27 mouse cellular contexts compared by ENCODE assay signal in the genomic region with DNA sequence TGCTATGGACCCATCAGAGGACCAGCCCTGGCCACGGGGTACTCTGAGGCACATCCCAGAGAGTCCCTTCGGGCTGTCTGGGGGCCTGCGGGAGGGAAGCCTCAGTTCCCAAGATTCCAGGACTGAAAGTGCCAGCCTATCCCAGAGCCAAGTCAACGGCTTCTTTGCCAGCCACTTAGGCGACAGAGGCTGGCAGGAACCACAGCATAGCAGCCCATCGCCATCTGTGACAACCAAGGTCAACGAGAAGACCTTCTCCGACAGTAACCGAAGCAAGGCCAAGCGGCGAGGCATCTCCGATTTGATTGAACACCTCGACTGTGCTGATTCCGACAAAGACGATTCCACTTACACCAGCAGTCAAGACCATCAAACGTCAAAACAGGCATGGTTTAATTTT.
A peak's percentile ranks its signal among the peaks of the same experiment; 100 is the strongest.
DNase-seq lines count a peak whose midpoint lies in the region; ATAC-seq and TF ChIP-seq lines count a peak whose summit lies in the region.
"Had no signal": no experiment of that assay in that cellular context is flagged by ENCODE, and none has a peak within 500 bp of the region (broad histone marks: within the 10 kb centered on the region; RNA-seq: fewer than 3 reads in every experiment).

No protein-coding gene starts in this region.

- no peaks in the 10 kb centered on the region for H3K9me3 ChIP-seq in hindbrain, postnatal 0 days (ENCODE audit: low read length)
- no peaks in the 10 kb centered on the region for H3K9me3 ChIP-seq in hindbrain, embryonic 10.5 days
- H3K9me3 ChIP-seq: embryonic facial prominence, embryonic 12.5 days; embryonic facial prominence, embryonic 15.5 days; heart, embryonic 15.5 days had no signal

- ATAC-seq in hindbrain, postnatal 0 days = no peak
- ATAC-seq: forebrain, embryonic 14.5 days; forebrain, postnatal 0 days; intestine, postnatal 0 days; Patski had no signal

- WGBS in hindbrain, postnatal 0 days = 76% methylated on average over 16 of the region's 16 CpGs
- 96% methylated on average over 16 of the region's 16 CpGs for WGBS in hindbrain, embryonic 10.5 days

- H3K27me3 ChIP-seq in hindbrain, postnatal 0 days (ENCODE audit: insufficient read depth, low read length) = no peaks in the 10 kb centered on the region
- no peaks in the 10 kb centered on the region for H3K27me3 ChIP-seq in hindbrain, embryonic 10.5 days (ENCODE audit: insufficient read depth, poor library complexity, severe bottlenecking)
- H3K27me3 ChIP-seq: CH12.LX; embryonic facial prominence, embryonic 12.5 days; embryonic facial prominence, embryonic 15.5 days; heart, embryonic 15.5 days; Patski had no signal

- no peak for TF ChIP-seq CTCF in hindbrain, postnatal 0 days (IDR thresholded peaks at IDR 0.05; ENCODE audit: low read depth)

- no peaks in the 10 kb centered on the region for H3K36me3 ChIP-seq in hindbrain, postnatal 0 days (ENCODE audit: insufficient read depth, low read length)
- peaks cover 96% of the 10 kb centered on the region for H3K36me3 ChIP-seq in hindbrain, embryonic 10.5 days
- H3K36me3 ChIP-seq: G1E had no signal

- H3K9ac ChIP-seq in hindbrain, postnatal 0 days (replicated peaks; ENCODE audit: low read length) = no peak overlapping the region
- H3K9ac ChIP-seq: embryonic facial prominence, embryonic 12.5 days; embryonic facial prominence, embryonic 15.5 days; forebrain, postnatal 0 days; heart, embryonic 15.5 days; hindbrain, embryonic 14.5 days had no signal

- no peaks in the 10 kb centered on the region for H3K4me1 ChIP-seq in hindbrain, postnatal 0 days (ENCODE audit: insufficient read depth, low read length)
- no peaks in the 10 kb centered on the region for H3K4me1 ChIP-seq in hindbrain, embryonic 10.5 days (replicated peaks)
- H3K4me1 ChIP-seq: embryonic facial prominence, embryonic 12.5 days; embryonic facial prominence, embryonic 15.5 days; heart, embryonic 15.5 days had no signal

- DNase-seq in adrenal gland, postnatal 36 days = peak; percentile 7 to 8
- no peak for DNase-seq in adrenal gland, adult 18-20 months (ENCODE audit: low spot score in 2 of 2)
- peak; percentile 6 to 7 for DNase-seq in cerebellum, postnatal 25 days
- DNase-seq in cerebellum, adult 18-20 months = no peak
- DNase-seq in hindbrain, postnatal 0 days (ENCODE audit: low spot score) = peak; percentile 32
- no peak for DNase-seq in hindbrain, embryonic 10.5 days (ENCODE audit: low spot score)
- DNase-seq: adrenal gland, adult 8-10 months; adrenal gland, postnatal 25 days; B cell, adult 2 months; cerebellum, adult 11 months; cerebellum, adult 9-10 months; forebrain, postnatal 0 days; gastrocnemius, adult 2 months; gastrocnemius, postnatal 14 days; heart, postnatal 10 days; kidney, adult 2 months had no signal

- no peak overlapping the region for H3K4me3 ChIP-seq in hindbrain, postnatal 0 days (ENCODE audit: low read length)
- H3K4me3 ChIP-seq in hindbrain, embryonic 10.5 days = no peak overlapping the region
- H3K4me3 ChIP-seq: embryonic facial prominence, embryonic 12.5 days; embryonic facial prominence, embryonic 15.5 days; gastrocnemius, adult 2 months; heart, adult 2 months; heart, embryonic 15.5 days had no signal

- H3K27ac ChIP-seq in hindbrain, postnatal 0 days = no peak overlapping the region
- no peak overlapping the region for H3K27ac ChIP-seq in hindbrain, embryonic 10.5 days
- H3K27ac ChIP-seq: embryonic facial prominence, embryonic 12.5 days; embryonic facial prominence, embryonic 15.5 days; gastrocnemius, adult 2 months; heart, adult 2 months; heart, embryonic 15.5 days; hindbrain, embryonic 14.5 days had no signal

- no peak overlapping the region for H3K4me2 ChIP-seq in hindbrain, postnatal 0 days (ENCODE audit: low read depth, low read length)
- H3K4me2 ChIP-seq: embryonic facial prominence, embryonic 12.5 days; embryonic facial prominence, embryonic 15.5 days; heart, embryonic 11.5 days; heart, embryonic 15.5 days; hindbrain, embryonic 14.5 days had no signal

Comparison
In these comparisons a context has a peak if more than half of its experiments do, and no peak if none do; other contexts are left out.
1. DNase-seq: peak in adrenal gland, postnatal 36 days (2 of 2), cerebellum, postnatal 25 days (2 of 2) and hindbrain, postnatal 0 days (single experiment); none in adrenal gland, adult 18-20 months (0 of 2), cerebellum, adult 18-20 months (0 of 2) and hindbrain, embryonic 10.5 days (single experiment).